In the genomic region with DNA sequence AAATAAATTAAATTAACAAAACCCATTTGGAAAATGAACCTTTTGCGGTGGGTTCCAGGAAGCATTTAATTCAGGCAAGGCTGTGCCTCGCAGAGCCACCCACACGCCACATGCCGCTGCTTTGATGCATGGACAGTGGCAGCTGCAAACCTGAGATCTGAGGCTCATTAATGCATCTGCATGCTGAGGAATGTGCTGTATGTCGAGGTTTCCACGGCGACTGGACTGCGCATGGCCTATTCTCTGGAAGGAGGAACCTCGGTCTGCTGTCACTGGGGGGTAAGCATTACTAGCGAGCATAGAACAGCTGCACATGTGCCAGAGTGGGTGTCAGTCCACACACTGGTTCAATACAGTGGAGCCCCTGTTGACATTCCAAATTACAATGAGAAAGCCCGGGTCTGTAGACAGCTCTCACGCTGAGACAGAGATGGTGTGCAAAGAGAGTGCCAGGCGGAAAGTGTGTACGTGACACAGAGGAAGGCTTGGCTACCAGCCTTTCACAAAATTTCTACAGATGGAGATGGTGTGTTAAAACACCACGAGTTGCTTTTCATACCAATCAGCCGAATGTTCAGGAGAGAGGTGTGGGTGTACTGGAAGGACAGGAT, we compare ENCODE assay signal across 9 mouse cellular contexts.
DNase-seq lines count a peak whose midpoint lies in the region; TF ChIP-seq lines count a peak whose summit lies in the region.
"Had no signal": no experiment of that assay in that cellular context is flagged by ENCODE, and none has a peak within 500 bp of the region (broad histone marks: within the 10 kb centered on the region; RNA-seq: fewer than 3 reads in every experiment).

No protein-coding gene starts in this region.

- WGBS in forebrain, embryonic 10.5 days = 31% methylated on average over 16 of the region's 16 CpGs

- H3K4me1 ChIP-seq in forebrain, embryonic 10.5 days = peaks cover 35% of the 10 kb centered on the region

- no peak for TF ChIP-seq POLR2A in myocyte (IDR thresholded peaks at IDR 0.05; ENCODE audit: insufficient read length, low read depth)

- peaks cover 18% of the 10 kb centered on the region for H3K9me3 ChIP-seq in forebrain, embryonic 10.5 days

- peak overlapping the region; percentile 31; the same call in 1 of the 2 replicates for H3K27ac ChIP-seq in forebrain, embryonic 10.5 days

- H3K36me3 ChIP-seq in forebrain, embryonic 10.5 days (replicated peaks) = peaks cover 3% of the 10 kb centered on the region; the same call in 1 of the 2 replicates
- no peaks in the 10 kb centered on the region for H3K36me3 ChIP-seq in myocyte (ENCODE audit: control insufficient read depth, insufficient read depth)

- H3K4me2 ChIP-seq in myocyte (ENCODE audit: low read depth) = peak overlapping the region; percentile 45

- no peak overlapping the region for H3ac ChIP-seq in myocyte (ENCODE audit: control insufficient read depth, insufficient read length)

- H3K27me3 ChIP-seq in forebrain, embryonic 10.5 days (ENCODE audit: poor library complexity, severe bottlenecking) = peaks cover 68% of the 10 kb centered on the region
- H3K27me3 ChIP-seq in myocyte (ENCODE audit: control insufficient read depth, insufficient read depth, insufficient read length) = no peaks in the 10 kb centered on the region

- peak overlapping the region; percentile 27; the same call in 1 of the 2 replicates for H3K4me3 ChIP-seq in forebrain, embryonic 10.5 days
- no peak overlapping the region for H3K4me3 ChIP-seq in myocyte

- no peaks in the 10 kb centered on the region for H3K79me2 ChIP-seq in myocyte (ENCODE audit: control insufficient read depth, insufficient read depth)

- DNase-seq in brain, adult 2 months (ENCODE audit: low read depth, low spot score) = peak; percentile 79
- peak; percentile 73 for DNase-seq in forebrain, embryonic 10.5 days (ENCODE audit: extremely low spot score, low spot score)
- DNase-seq in layer of hippocampus, postnatal 14 days (ENCODE audit: low spot score in 2 of 2) = peak; percentile 62 to 63
- DNase-seq in cerebellum, adult 9-11 months = no peak
- DNase-seq in cerebellum, postnatal 25 days = no peak
- DNase-seq in thymus, postnatal 0 days (ENCODE audit: low spot score) = no peak
- DNase-seq in adrenal gland, adult 2 months = no peak
- DNase-seq: gastrocnemius, postnatal 25 days had no signal

TF ChIP-seq in myocyte, 11 proteins besides CTCF, POLR2A, EP300 and RAD21:
- TF ChIP-seq USF1 (IDR thresholded peaks at IDR 0.05; ENCODE audit: low read depth) (no peak), TCF3 (IDR thresholded peaks at IDR 0.05; ENCODE audit: insufficient read length, low read depth) (no peak), SRF (IDR thresholded peaks at IDR 0.05; ENCODE audit: control insufficient read depth, insufficient read length, low read depth) (no peak), E2F4 (IDR thresholded peaks at IDR 0.05; ENCODE audit: insufficient read depth) (no peak), POLR2AphosphoS2 (IDR thresholded peaks at IDR 0.05; ENCODE audit: insufficient read length, low read depth) (no peak), MYOD1 (IDR thresholded peaks at IDR 0.05; ENCODE audit: control insufficient read depth in 1 of 3, insufficient read length in 2 of 3, low read depth in 2 of 3) (peak in 2 of 3 experiments; percentile 88 to 94), TCF12 (IDR thresholded peaks at IDR 0.05; ENCODE audit: insufficient read depth, poor library complexity, severe bottlenecking) (no peak), REST (IDR thresholded peaks at IDR 0.05; ENCODE audit: insufficient read depth, insufficient read length) (no peak), MYOG (IDR thresholded peaks at IDR 0.05; ENCODE audit: control insufficient read depth in 1 of 3, insufficient read depth in 1 of 3, insufficient read length in 2 of 3, low read depth in 2 of 3) (peak in 2 of 3 experiments; percentile 51 to 53)

Comparison
In these comparisons a context has a peak if more than half of its experiments do, and no peak if none do; other contexts are left out.
1. DNase-seq: peak in brain, adult 2 months (single experiment), forebrain, embryonic 10.5 days (single experiment) and layer of hippocampus, postnatal 14 days (2 of 2); none in cerebellum, adult 9-11 months (single experiment), cerebellum, postnatal 25 days (0 of 2), thymus, postnatal 0 days (single experiment) and adrenal gland, adult 2 months (single experiment).